Mouse (Mus musculus): ENCODE data around the gene Zfp566.

DNA sequence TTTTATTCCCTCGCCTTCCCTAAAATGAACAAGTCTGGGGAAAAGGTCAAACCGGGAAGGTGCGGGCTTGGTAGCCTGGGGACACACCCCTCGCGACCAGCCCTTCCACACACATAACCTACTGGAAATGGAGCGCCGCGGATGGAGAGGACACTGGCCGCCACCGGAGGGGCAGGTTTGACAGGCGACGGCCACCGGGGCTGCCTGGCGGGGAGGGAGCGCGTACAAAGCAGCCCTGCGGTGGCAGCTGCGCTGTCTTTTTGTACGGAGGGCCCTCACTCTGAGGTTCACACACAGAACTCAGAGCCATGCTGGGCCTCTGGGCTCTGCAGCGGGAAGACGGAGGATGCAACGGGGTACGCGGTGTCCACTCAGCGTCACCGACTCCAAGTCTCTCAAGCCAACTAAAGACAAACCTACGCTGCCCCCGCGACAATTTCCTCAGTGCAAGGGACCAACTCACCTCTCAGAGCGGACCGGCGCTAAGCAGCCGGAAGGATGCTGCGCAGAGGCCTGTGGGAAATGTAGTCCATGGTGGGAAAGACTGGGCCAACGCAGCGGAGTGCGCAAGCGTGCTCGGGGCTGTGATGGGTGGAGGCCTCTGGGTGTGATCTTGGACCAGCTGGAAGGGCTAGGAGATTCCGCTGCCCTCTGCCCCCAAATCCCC is 39.3 kb downstream of the Zfp566 start, which contains the start of gene Zfp14:
- TF ChIP-seq GATA1 (IDR thresholded peaks at IDR 0.05; ENCODE audit: borderline replicate concordance, low read length): no peak
- no peak for TF ChIP-seq FLI1 (IDR thresholded peaks at IDR 0.05; ENCODE audit: low read length)

Data from megakaryocyte, embryonic 14.5 days (primary cell).